Mouse (Mus musculus) CD4-positive, CD25-positive, alpha-beta regulatory T cell, adult 4 months (primary cell): ENCODE data around the gene Olfml2b. TPM values are rescaled to one million over a fixed set of nuclear protein-coding genes. Genes with fewer than 3 reads are reported as not detected.

ENCODE experiments used
- ATAC-seq: one replicate; pipeline ENCODE4 v1.8.0; 2017
- polyA plus RNA-seq, 2 experiments: library from polyadenylated mRNA; unstranded; fragments of 100-300 nt; shearing (Covaris generic); gene quantifications; one replicate each; pipeline ENCODE4 v1.2.1; 2017

Gene Olfml2b
- polyA plus RNA-seq = not detected

DNA sequence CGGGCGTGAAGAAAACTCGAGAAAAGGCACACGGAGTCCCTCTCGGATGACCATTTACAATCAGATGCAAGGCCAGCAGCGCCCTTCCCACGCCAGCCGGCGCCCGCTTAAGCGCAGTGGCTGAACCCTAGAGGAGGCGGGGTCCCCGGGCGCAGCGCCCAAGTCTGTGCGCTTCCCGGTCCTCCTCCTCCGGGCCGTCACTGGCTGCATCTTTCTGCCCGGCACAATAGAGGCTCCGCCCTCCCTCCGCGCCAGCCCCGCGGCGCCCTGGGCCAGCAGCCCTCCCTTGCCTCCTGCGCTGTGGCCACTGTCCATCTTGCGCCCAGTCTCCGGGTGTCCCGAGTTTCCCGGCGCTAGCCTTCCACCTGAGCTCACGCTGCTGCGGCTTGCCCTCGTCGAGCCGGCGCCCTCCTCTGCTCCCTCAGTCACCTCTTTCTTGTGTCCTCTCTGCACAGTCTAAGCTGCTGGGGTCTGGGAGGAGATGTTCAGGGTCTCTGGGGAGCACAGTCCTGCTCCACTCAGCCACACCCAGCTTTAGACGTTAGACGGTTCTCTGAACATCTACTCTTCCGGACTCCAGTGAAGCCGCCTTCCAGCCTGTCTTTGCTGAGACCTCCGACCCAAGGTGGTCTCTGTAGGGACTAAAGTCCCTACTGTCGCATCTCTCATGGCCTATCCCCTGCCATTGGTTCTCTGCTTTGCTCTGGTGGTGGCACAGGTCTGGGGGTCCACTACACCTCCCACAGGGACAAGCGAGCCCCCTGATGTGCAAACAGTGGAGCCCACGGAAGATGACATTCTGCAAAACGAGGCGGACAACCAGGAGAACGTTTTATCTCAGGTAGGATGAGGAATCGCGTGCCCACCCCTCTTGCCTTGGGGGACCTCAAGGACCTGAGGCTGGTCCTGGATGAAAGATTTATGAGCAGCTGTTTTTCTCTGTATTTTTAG is at the start of gene Olfml2b:
Olfml2b (plus strand) TSS at position 278 of the 951 bp plus-strand sequence.
- no peak for ATAC-seq

DNA sequence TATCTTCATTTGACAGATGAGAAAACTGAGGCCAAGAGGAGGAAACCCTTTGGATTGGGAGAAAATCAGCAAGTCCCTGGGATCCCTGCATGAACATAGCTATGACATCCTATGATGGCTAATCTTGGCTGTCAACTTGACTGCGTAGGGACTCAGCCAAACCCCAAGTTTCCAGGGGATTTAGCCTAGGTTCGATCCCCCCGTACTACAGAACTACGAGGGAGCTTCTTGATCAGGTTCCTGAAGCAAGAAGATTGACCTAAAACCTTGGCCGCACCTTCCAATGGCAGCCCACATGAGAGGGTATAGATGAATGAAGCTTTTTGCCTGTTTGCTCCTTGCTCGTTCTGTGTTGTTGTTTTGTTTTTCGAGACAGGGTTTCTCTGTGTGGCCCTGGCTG is 49.8 kb upstream of the Olfml2b start:
- ATAC-seq = no peak

DNA sequence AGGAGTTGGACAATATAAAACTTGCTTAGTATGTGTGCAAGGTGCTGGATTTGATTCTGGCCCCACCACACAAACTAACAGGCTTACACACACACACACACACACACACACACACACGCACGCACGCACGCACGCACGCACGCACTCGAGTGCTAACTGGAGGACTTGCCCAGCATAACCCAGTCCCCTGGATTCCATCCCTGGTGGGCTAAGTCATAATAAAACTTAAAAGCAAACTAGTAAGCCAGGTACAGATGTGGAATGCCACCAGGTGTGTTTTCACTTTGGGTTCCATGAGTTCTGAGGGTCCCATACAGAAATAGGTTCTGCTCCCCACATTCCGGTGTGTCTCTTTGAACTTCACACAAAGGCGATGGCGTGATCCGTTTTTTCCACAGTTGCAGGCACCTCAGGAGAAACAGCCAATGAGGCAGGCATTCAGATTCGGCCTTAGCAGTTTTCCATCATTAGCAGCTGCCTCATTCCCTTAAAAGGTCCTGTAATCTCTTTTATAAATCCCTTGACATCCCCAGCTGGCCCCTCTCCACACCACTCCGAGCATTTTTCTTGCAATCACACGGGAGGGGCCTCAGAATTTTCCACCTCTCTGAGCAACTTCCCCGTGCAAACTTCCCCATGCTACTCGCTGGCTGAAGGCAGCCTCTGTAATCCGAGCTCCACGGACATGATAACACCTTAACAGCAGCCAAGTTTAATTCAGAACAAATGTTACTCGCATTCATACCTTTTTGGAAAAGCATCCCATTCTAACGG is 38.9 kb upstream of the Olfml2b start:
- ATAC-seq = no peak

- no peak for ATAC-seq
These were observed 37.0 kb upstream of the Olfml2b start for GRCm38 (mm10) chr1:170607231-170607917.

DNA sequence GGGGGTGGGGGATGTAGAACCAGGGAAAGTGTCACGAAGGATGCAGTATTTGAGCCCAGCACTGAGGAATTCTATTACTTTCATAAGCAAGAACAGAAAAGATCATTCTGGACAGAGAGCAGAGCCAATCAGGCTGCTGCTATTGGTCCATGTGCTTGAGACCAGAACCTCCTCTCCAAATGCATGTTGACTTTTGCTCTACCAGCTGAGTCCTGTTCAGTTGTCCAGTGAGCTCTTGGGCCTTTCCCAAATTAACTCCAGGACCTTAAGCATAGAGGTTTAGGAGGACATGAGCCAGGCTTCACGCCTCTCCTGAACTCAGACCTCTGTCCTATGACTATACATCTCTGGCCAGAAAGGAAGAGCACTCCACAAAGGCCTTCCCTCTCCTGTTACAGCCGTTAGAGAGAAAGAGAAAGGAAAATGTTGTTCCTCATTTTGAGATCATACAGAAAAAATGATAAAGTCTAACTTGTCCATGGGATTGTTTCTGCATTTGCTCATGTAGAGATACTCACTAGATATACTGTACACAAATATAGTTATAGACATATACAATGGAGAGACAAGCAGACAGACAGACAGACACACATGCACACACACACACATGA is 35.8 kb upstream of the Olfml2b start:
- no peak for ATAC-seq

DNA sequence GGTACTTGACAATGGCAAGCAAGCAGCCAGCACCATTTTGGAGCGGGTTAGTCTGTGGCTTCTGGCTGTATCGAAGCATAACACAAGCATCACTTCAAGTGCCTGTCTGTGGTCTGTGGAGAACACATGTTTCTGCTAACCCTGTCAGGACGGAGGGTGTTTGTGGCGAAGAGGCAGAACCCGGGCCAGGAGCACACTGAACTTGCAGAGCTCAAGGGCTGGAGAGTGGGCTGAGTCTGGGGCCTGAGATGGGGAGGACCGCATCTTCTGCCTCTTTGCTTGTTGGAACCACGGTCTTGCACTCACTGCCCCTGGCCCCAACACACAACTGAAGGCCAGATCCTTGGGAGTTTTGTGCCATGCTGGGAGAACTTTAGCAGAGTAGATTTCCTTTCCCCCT is 34.5 kb upstream of the Olfml2b start:
- ATAC-seq = no peak

DNA sequence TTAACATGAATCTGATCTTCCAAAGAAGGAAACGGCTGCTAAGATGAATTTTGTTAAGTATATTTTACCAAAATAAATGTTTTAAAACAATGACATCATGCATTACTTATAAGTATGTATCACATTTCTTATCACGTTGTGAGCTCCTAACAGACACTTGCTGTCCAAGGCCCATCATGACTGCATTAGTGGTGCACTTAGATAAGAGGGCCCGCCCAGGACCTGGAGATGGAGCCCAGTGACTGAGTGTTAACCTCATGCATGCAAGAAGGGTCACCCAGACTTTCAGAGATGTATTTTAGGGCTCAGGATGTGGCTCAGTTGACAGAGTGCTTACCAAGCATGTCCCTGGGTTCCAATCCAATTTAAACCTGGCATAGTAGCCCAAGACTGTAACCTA is 34.0 kb upstream of the Olfml2b start:
- no peak for ATAC-seq

DNA sequence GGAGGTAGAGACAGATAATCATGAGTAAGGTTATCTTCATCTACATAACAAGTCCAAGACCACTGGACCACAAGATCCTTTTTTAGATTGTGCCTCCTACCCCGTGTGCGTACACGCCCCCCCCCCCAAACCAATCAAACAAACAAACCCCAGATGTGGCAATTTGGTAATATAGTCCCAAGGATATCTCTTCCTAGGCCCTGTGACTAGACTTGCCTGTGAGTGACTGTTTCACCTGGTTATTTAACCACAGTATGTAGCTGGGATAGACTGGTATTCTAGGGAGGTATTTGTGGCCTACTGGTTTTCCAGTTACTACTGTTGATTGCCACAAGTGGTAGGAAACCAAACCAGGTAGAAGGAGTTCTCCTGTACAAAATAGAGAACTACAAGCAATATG is 33.6 kb upstream of the Olfml2b start:
- no peak for ATAC-seq

DNA sequence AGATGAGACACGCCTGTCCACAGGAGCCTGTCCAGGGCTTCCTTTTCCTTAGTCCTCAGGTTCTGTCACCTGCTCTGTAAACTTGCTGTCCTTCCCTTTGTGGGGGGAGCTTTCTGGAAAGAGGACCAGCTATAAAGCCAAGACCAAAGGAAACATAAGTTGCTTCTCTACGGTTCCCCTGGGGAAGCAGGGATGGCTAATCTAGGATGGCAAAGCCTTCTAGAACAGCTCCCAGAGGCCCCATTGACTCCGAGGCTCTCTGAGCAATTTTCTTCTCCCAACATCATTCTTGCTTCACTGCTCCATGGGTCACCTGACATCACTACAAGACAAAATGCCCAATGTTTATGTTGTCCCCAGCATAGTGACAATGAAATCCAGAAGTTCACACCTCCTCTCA is 32.7 kb upstream of the Olfml2b start:
- no peak for ATAC-seq

DNA sequence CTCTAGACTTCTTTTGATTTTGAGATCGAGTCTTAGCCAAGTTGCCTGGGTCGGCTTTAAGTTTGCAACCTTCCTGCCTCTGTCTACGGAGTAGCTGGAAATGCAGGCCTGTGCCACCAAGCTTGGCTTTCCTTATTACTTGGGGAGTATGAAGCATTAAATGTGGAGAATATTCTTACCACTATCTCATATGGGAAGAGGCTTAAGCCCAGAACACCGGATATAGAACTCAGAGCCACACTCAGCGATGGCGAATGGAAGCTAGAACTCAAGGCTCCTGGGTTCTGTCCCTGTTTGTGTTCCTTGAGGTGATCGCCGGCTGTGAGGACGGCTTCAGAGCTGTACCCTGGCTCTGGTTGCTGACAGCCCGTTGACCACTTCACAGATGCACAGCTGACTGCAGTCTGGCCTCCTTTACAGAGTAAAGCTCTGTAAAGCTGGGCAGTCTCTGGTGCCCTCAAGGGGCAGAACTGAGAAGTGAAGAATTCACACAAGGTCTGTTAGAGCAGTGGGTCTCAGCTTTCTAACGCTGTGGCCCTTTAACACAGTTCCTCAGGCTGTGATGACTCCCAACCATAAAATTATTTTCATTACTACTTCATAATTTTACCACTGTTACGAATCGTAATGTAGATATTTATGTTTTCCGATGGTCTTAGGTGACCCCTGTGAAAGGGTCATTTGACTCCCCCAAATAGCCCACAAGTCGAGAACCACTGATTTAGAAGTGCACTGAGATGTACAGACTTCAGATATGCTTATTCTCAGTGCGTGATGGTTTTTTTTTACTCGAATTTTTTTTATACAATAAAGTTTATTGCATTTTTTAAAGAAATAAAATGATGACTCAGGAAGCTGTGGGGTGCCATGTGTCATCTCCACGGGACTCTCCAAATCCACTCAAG is 31.1 kb upstream of the Olfml2b start:
- ATAC-seq = no peak

DNA sequence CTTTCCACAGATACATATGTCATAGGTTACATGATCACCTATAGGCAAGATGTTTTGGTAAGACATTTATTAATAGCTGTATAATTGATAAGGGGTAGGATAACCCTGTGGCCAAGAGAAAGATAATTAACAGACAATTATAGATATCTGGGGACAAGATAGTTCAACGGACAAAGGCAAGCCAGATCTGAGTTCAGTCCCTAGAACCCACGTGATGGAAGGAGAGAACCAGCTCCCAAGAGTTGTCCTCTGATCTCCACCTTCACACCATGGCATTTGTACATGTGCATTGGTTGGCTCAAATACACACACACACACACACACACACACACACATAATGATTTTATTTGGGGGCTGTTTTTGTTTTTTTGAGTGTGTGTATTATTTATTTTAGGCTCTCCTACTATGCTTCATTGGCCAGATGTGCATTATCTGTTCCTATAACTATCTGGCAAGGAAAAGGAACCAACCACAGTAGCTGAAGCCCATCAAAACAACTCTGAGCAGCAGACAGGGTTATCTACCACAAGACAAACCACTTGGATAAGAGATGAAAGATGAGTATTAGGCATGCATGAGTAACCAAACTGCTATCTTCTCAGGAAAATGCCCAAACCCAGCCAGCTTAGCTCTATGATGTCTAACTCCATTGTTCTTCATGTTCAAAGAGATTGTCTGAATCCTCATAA is 24.5 kb upstream of the Olfml2b start:
- ATAC-seq = no peak

GRCm38 (mm10) chr1:170622934-170623333 is 21.4 kb upstream of the Olfml2b start:
- no peak for ATAC-seq

- ATAC-seq = no peak
These were observed 20.9 kb upstream of the Olfml2b start for GRCm38 (mm10) chr1:170623432-170623831.

DNA sequence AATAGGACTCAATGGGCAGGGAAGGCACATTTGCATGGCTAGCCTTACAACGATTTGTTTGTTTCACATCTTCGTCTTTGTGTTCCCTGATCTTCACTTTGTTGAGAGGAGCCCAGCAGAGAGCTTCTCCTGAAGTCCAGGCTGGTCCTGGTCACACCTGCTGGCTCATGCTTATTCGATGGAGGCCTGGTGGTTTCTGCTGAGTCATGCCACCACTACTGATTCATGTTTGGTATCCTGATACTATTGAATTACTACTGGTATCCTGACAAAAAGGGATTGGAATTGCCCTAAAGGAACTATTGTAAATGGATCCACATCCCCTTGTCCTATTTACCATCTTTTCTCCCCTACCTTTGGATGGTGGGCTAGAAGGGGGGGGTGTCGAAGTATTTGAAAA is 13.8 kb upstream of the Olfml2b start:
- ATAC-seq = no peak

- no peak for ATAC-seq
These were observed 12.8 kb upstream of the Olfml2b start for GRCm38 (mm10) chr1:170631571-170631970.

GRCm38 (mm10) chr1:170632385-170632784 is 11.9 kb upstream of the Olfml2b start:
- peak; percentile 74 for ATAC-seq

GRCm38 (mm10) chr1:170632856-170633255 is 11.5 kb upstream of the Olfml2b start:
- ATAC-seq = no peak

- no peak for ATAC-seq
These were observed 5.4 kb upstream of the Olfml2b start for GRCm38 (mm10) chr1:170638941-170639340.

DNA sequence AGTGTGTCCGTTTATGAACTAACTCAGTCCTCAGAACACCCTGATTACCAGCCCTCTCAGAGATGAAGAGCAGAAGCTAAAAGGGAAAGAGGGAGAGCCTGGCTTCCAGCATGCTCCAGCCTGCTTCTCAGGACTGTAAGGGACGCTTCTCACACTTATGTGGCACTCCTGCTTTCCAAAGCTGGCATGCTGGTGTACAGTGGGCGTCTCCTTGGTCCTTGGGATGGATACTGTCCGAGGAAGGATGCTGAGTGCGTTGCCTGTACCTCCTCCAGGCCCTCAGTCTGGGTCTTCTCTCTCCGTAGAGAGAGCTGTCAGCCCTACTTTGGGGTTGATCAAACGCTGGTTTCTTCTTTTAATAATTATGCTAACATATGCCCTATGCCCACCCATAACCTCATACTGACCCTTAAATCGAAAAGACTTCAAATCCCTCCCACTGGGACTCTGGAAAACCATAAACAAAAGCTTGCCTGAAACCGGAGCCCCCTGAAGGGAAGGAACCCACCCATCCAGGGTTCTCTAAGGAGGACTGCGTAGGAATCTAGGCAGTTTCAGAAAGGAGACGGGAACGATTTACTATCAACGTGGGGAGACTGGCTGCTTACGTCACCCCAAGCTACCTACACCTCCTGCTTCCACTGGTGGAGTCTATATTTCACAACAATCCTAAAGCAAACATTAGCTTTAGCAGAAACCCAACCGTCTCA is 1.7 kb downstream of the Olfml2b start:
- ATAC-seq = no peak

- ATAC-seq = no peak
These were observed 2.4 kb downstream of the Olfml2b start for GRCm38 (mm10) chr1:170646606-170647287.
